Mouse (Mus musculus) lung, postnatal 0 days (tissue): ENCODE results near the gene Pik3r5.

Experiments
- CTCF ChIP-seq: IDR thresholded peaks from 2 replicates; pipeline ENCODE4 v1.5.1; 2016; ENCODE audit warnings: antibody characterized with exemption, mild to moderate bottlenecking
- EP300 ChIP-seq: IDR thresholded peaks from 2 replicates; pipeline ENCODE4 v1.6.1; 2016; ENCODE audit warnings: antibody characterized with exemption, mild to moderate bottlenecking, control low read depth

- no peak for TF ChIP-seq CTCF
- TF ChIP-seq EP300 = no peak
Observed at GRCm38 (mm10) chr11:68536465-68536864, 104.5 kb downstream of the Pik3r5 start.
